Mouse (Mus musculus) splenic B cell, adult 2 months (primary cell): Measurements from ENCODE around the gene Ubash3b.

Experiments used
- DNase-seq: peaks from one replicate; pipeline ENCODE4 v3.0.0-alpha.2; 2011; ENCODE audit warnings: low read depth, low spot score
- H3K27me3 ChIP-seq: 2 replicates; pipeline ENCODE4 v1.6.1; 2012; ENCODE audit warnings: mild to moderate bottlenecking, low read length, moderate library complexity, mixed read lengths; ENCODE audit not compliant: control insufficient read depth, poor library complexity, insufficient read depth, severe bottlenecking
- H3K36me3 ChIP-seq: 2 replicates; pipeline ENCODE4 v1.6.1; 2012; ENCODE audit warnings: mild to moderate bottlenecking, low read length, moderate library complexity, mixed read lengths; ENCODE audit not compliant: control insufficient read depth, poor library complexity, insufficient read depth, severe bottlenecking

Gene Ubash3b

GRCm38 (mm10) chr9:41105201-41105643 is 56.3 kb downstream of the Ubash3b start:
- no peaks in the 10 kb centered on the region for H3K27me3 ChIP-seq

GRCm38 (mm10) chr9:41103722-41104121 is 57.8 kb downstream of the Ubash3b start:
- no peaks in the 10 kb centered on the region for H3K27me3 ChIP-seq
- H3K36me3 ChIP-seq: no peaks in the 10 kb centered on the region
- no peak for DNase-seq

More at GRCm38 (mm10) chr9:41105201-41105643, 56.3 kb downstream of the Ubash3b start:
- no peaks in the 10 kb centered on the region for H3K36me3 ChIP-seq
- peak; percentile 82 for DNase-seq

GRCm38 (mm10) chr9:41102613-41103012 is 58.9 kb downstream of the Ubash3b start:
- no peaks in the 10 kb centered on the region for H3K36me3 ChIP-seq
- DNase-seq: no peak
- H3K27me3 ChIP-seq: no peaks in the 10 kb centered on the region

GRCm38 (mm10) chr9:41099897-41100296 is 61.6 kb downstream of the Ubash3b start:
- H3K27me3 ChIP-seq: no peaks in the 10 kb centered on the region
- DNase-seq: no peak
- no peaks in the 10 kb centered on the region for H3K36me3 ChIP-seq

GRCm38 (mm10) chr9:41099067-41099466 is 62.4 kb downstream of the Ubash3b start:
- H3K36me3 ChIP-seq: no peaks in the 10 kb centered on the region
- H3K27me3 ChIP-seq: no peaks in the 10 kb centered on the region
- DNase-seq: no peak

- no peak for DNase-seq
- H3K27me3 ChIP-seq: no peaks in the 10 kb centered on the region
- H3K36me3 ChIP-seq: no peaks in the 10 kb centered on the region
Measured at GRCm38 (mm10) chr9:41098065-41098464, 63.4 kb downstream of the Ubash3b start.

- Histone ChIP-seq H3K36me3 (no peaks in the 10 kb centered on the region), H3K27me3 (no peaks in the 10 kb centered on the region)
- no peak for DNase-seq
Measured at GRCm38 (mm10) chr9:41091993-41092392, 69.5 kb downstream of the Ubash3b start.

GRCm38 (mm10) chr9:41091187-41091586 is 70.3 kb downstream of the Ubash3b start:
- no peaks in the 10 kb centered on the region for H3K36me3 ChIP-seq
- H3K27me3 ChIP-seq: no peaks in the 10 kb centered on the region
- no peak for DNase-seq

- Histone ChIP-seq H3K27me3 (no peaks in the 10 kb centered on the region), H3K36me3 (no peaks in the 10 kb centered on the region)
- DNase-seq: no peak
Measured at GRCm38 (mm10) chr9:41087831-41088383, 73.6 kb downstream of the Ubash3b start.

- H3K27me3 ChIP-seq: no peaks in the 10 kb centered on the region
- DNase-seq: peak; percentile 51
- no peaks in the 10 kb centered on the region for H3K36me3 ChIP-seq
Measured at GRCm38 (mm10) chr9:41084191-41084901, 77.2 kb downstream of the Ubash3b start.

- Histone ChIP-seq H3K36me3 (no peaks in the 10 kb centered on the region), H3K27me3 (no peaks in the 10 kb centered on the region)
- peak; percentile 52 for DNase-seq
Measured at GRCm38 (mm10) chr9:41083386-41084055, 78.0 kb downstream of the Ubash3b start.

- Histone ChIP-seq H3K36me3 (no peaks in the 10 kb centered on the region), H3K27me3 (no peaks in the 10 kb centered on the region)
- DNase-seq: no peak
Measured at GRCm38 (mm10) chr9:41082891-41083290, 78.6 kb downstream of the Ubash3b start.

GRCm38 (mm10) chr9:41080877-41081276 is 80.6 kb downstream of the Ubash3b start:
- DNase-seq: peak; percentile 84
- Histone ChIP-seq H3K27me3 (no peaks in the 10 kb centered on the region), H3K36me3 (no peaks in the 10 kb centered on the region)

- DNase-seq: no peak
- Histone ChIP-seq H3K27me3 (no peaks in the 10 kb centered on the region), H3K36me3 (no peaks in the 10 kb centered on the region)
Measured at GRCm38 (mm10) chr9:41079428-41080155, 81.9 kb downstream of the Ubash3b start.

GRCm38 (mm10) chr9:41078198-41078597 is 83.3 kb downstream of the Ubash3b start:
- peak; percentile 43 for DNase-seq
- Histone ChIP-seq H3K36me3 (no peaks in the 10 kb centered on the region), H3K27me3 (no peaks in the 10 kb centered on the region)
